Mouse (Mus musculus) CH12.LX (cell line): Measurements from ENCODE around the gene Rims4. TPM values are rescaled to one million over a fixed set of nuclear protein-coding genes. Genes with fewer than 3 reads are reported as not detected.

Experiments
- DNase-seq: peaks from one replicate; pipeline ENCODE4 v3.0.0-alpha.2; 2013; ENCODE audit errors: extremely low read depth
- H3K27ac ChIP-seq: 2 replicates; pipeline ENCODE4 v1.5.1; 2012; ENCODE audit warnings: low read depth, mild to moderate bottlenecking, control low read depth, moderate library complexity; ENCODE audit not compliant: insufficient read depth
- H3K27me3 ChIP-seq: replicated peaks from 2 replicates; pipeline ENCODE3; 2012; ENCODE audit warnings: inconsistent platforms
- H3K36me3 ChIP-seq, 2 experiments: replicated peaks in 1 of 2; 2 replicates each; pipeline versions ENCODE3 to v1.6.1; 2012; ENCODE audit warnings: inconsistent platforms in 1 of 2, low read length in 1 of 2, mild to moderate bottlenecking in 1 of 2, mixed read lengths in 1 of 2, moderate library complexity in 1 of 2; ENCODE audit not compliant: control insufficient read depth in 1 of 2, insufficient read depth in 1 of 2
- H3K4me1 ChIP-seq, 2 experiments: 2 replicates each; pipeline ENCODE4 v1.6.1; 2012; ENCODE audit warnings: inconsistent platforms in 1 of 2, moderate library complexity in 1 of 2; ENCODE audit not compliant: insufficient read depth in 2 of 2, control insufficient read depth in 1 of 2
- H3K4me2 ChIP-seq: 2 replicates; pipeline ENCODE4 v1.6.1; 2012; ENCODE audit warnings: low read depth, mild to moderate bottlenecking, control low read depth; ENCODE audit not compliant: poor library complexity, insufficient read depth, severe bottlenecking
- H3K4me3 ChIP-seq, 3 experiments: fragments of 150-350 bp in 1 of 3; sonication (generic) in 1 of 3; replicated peaks in 1 of 3; 2 replicates each; pipeline versions ENCODE3 to v1.5.1; 2011 to 2012; ENCODE audit warnings: low read depth in 2 of 3, low read length in 2 of 3, mild to moderate bottlenecking in 2 of 3, moderate library complexity in 2 of 3, control low read depth in 1 of 3, improper control_type of control experiment in 1 of 3, inconsistent platforms in 1 of 3, mixed read lengths in 1 of 3; ENCODE audit not compliant: poor library complexity in 1 of 3
- H3K79me2 ChIP-seq: replicated peaks from 2 replicates; pipeline ENCODE4 v1.6.1; 2012; ENCODE audit warnings: mild to moderate bottlenecking, moderate library complexity; ENCODE audit not compliant: control insufficient read depth, poor library complexity, insufficient read depth, severe bottlenecking; ENCODE audit errors: extremely low read depth
- H3K9ac ChIP-seq: 2 replicates; pipeline ENCODE4 v1.6.1; 2012; ENCODE audit warnings: low read depth, mild to moderate bottlenecking, control low read depth, moderate library complexity; ENCODE audit not compliant: insufficient read depth
- H3K9me3 ChIP-seq: replicated peaks from 2 replicates; pipeline ENCODE3; 2012; ENCODE audit warnings: low read length, inconsistent platforms, mixed read lengths
- CTCF ChIP-seq, 2 experiments: IDR thresholded peaks in 1 of 2; conservative IDR thresholded peaks in 1 of 2; 2 replicates each; pipeline ENCODE4 v1.5.1; 2011 to 2012; ENCODE audit warnings: low read depth in 2 of 2, low read length in 2 of 2, improper control_type of control experiment in 1 of 2, inconsistent platforms in 1 of 2, mild to moderate bottlenecking in 1 of 2, moderate library complexity in 1 of 2
- E2F4 ChIP-seq: IDR thresholded peaks from 2 replicates; pipeline ENCODE4 v1.6.1; 2011; ENCODE audit warnings: low read depth, low read length, improper control_type of control experiment; ENCODE audit not compliant: insufficient replicate concordance
- ETS1 ChIP-seq: conservative IDR thresholded peaks from 2 replicates; pipeline ENCODE4 v1.6.1; 2012; ENCODE audit warnings: low read depth, mild to moderate bottlenecking, inconsistent platforms, low read length, improper control_type of control experiment, moderate library complexity
- HCFC1 ChIP-seq: IDR thresholded peaks from 2 replicates; pipeline ENCODE4 v1.6.1; 2012; ENCODE audit warnings: low read depth, mild to moderate bottlenecking, inconsistent platforms, low read length, improper control_type of control experiment
- KAT2A ChIP-seq: IDR thresholded peaks from 2 replicates; pipeline ENCODE4 v1.6.1; 2012; ENCODE audit warnings: low read length, improper control_type of control experiment, inconsistent platforms; ENCODE audit not compliant: insufficient replicate concordance
- MAX ChIP-seq: IDR thresholded peaks from 2 replicates; pipeline ENCODE4 v1.6.1; 2011; ENCODE audit warnings: low read length, improper control_type of control experiment
- MAZ ChIP-seq: IDR thresholded peaks from 2 replicates; pipeline ENCODE4 v1.6.1; 2012; ENCODE audit warnings: low read depth, mild to moderate bottlenecking, inconsistent platforms, low read length, improper control_type of control experiment, moderate library complexity
- MEF2A ChIP-seq: IDR thresholded peaks from 2 replicates; pipeline ENCODE4 v1.6.1; 2014; ENCODE audit warnings: low read depth, mild to moderate bottlenecking, inconsistent platforms, low read length, improper control_type of control experiment, borderline replicate concordance
- NRF1 ChIP-seq: IDR thresholded peaks from 2 replicates; pipeline ENCODE4 v1.6.1; 2014; ENCODE audit warnings: low read depth, mild to moderate bottlenecking, inconsistent platforms, low read length, improper control_type of control experiment, moderate library complexity
- POLR2AphosphoS2 ChIP-seq: IDR thresholded peaks from 2 replicates; pipeline ENCODE4 v1.6.1; 2011; ENCODE audit warnings: low read depth, low read length, improper control_type of control experiment
- RAD21 ChIP-seq: IDR thresholded peaks from 2 replicates; pipeline ENCODE4 v1.6.1; 2011; ENCODE audit warnings: low read depth, mild to moderate bottlenecking, low read length, improper control_type of control experiment, moderate library complexity
- RCOR1 ChIP-seq: conservative IDR thresholded peaks from 2 replicates; pipeline ENCODE4 v1.6.1; 2012; ENCODE audit warnings: low read depth, mild to moderate bottlenecking, inconsistent platforms, low read length, improper control_type of control experiment
- SMC3 ChIP-seq: IDR thresholded peaks from 2 replicates; pipeline ENCODE4 v1.6.1; 2011; ENCODE audit warnings: low read depth, low read length, improper control_type of control experiment
- TBP ChIP-seq: conservative IDR thresholded peaks from 2 replicates; pipeline ENCODE4 v1.6.1; 2011; ENCODE audit warnings: low read depth, low read length, improper control_type of control experiment
- UBTF ChIP-seq: IDR thresholded peaks from 2 replicates; pipeline ENCODE4 v1.6.1; 2012; ENCODE audit warnings: low read depth, mild to moderate bottlenecking, inconsistent platforms, low read length, improper control_type of control experiment, moderate library complexity
- USF1 ChIP-seq: IDR thresholded peaks from 2 replicates; pipeline ENCODE4 v1.6.1; 2014; ENCODE audit warnings: low read depth, mild to moderate bottlenecking, inconsistent platforms, low read length, improper control_type of control experiment
- ZC3H11A ChIP-seq: IDR thresholded peaks from 2 replicates; pipeline ENCODE4 v1.6.1; 2012; ENCODE audit warnings: low read depth, mild to moderate bottlenecking, inconsistent platforms, low read length, improper control_type of control experiment
- ZKSCAN1 ChIP-seq: IDR thresholded peaks from 2 replicates; pipeline ENCODE4 v1.6.1; 2012; ENCODE audit warnings: low read depth, inconsistent platforms, low read length, improper control_type of control experiment, borderline replicate concordance
- dilution Hi-C: fragments of 300-500 bp; cut with MboI; formaldehyde crosslinking; loops from 2 replicates; pipeline ENCODE4 v1.14.3; 2020; ENCODE audit warnings: low sequenced_read_pairs; ENCODE audit not compliant: extremely low pct_unique_long_range_greater_than_20kb, extremely low pct_ligation_motif_present
- in situ Hi-C: fragments of 300-500 bp; cut with MboI; formaldehyde crosslinking; loops from 3 replicates; pipeline ENCODE4 v1.14.3; 2019; ENCODE audit warnings: low sequenced_read_pairs, low pct_ligation_motif_present, low pct_unique_long_range_greater_than_20kb, mixed read lengths
- polyA plus RNA-seq: library from polyadenylated mRNA; unstranded; fragments of >175 nt; gene quantifications from 2 replicates; pipeline ENCODE4 v1.2.1, GENCODE M21; 2012; ENCODE audit warnings: low read depth; ENCODE audit not compliant: insufficient read length
- total RNA-seq, 2 experiments: library from RNA; depleted of rRNA; stranded (reverse); fragments of 300-350 nt in 1 of 2; fragments of >200 nt in 1 of 2; gene quantifications; 2 replicates each; pipeline ENCODE4 v1.2.3; 2012 to 2014

Rims4 gene
- total and polyA plus RNA-seq, 3 experiments = not detected

- H3K27me3 ChIP-seq = peaks cover 81% of the 10 kb centered on the region
- H3K27ac ChIP-seq = no peak overlapping the region
- H3K9ac ChIP-seq = no peak overlapping the region
- H3K9me3 ChIP-seq = no peaks in the 10 kb centered on the region
- H3K36me3 ChIP-seq = no peaks in the 10 kb centered on the region
- H3K4me1 ChIP-seq = peaks cover 0 to 4% of the 10 kb centered on the region in 2 experiments; a peak in 1 of 4 replicates
- in situ Hi-C loops = no loop called here
- no peak overlapping the region for H3K4me2 ChIP-seq
- H3K79me2 ChIP-seq = no peaks in the 10 kb centered on the region
- TF ChIP-seq CTCF (conservative IDR thresholded peaks at IDR 0.05 in 1 of 2, IDR thresholded peaks at IDR 0.05 in 1 of 2; ENCODE audit: low read depth in 2 of 2, low read length in 2 of 2) (peak in 1 of 2 experiments; percentile 22; a peak in 1 of 4 replicates), USF1 (no peak)
- TF ChIP-seq, all 38 proteins: peak for 1
- no peak for DNase-seq
- H3K4me3 ChIP-seq = no peak overlapping the region
- dilution Hi-C loops = no loop called here
These were observed 26.0 kb upstream of the Rims4 start for GRCm38 (mm10) chr2:163944511-163944910.

DNA sequence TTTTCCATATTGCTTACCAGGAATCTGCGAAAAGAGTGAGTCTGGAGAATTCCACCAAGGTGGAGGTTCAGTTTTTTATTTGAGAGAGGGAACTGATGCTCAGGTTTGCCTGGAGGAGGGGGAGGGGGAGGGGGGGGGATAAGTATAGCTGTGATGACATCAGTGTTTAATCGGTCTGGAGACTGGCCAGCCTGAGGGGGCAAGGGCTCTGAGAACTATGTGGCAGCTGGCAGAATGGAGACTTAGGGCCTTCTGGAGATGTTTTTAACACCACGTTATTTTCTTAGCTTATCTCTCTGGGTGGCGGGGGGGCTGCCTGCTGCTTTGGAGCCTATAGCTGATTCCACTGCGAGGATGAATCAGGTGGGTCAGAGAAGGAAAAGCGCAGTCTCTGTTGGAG lies 24.6 kb upstream of the Rims4 start:
- peaks cover 81% of the 10 kb centered on the region for H3K27me3 ChIP-seq
- H3K4me3 ChIP-seq = no peak overlapping the region
- no peak overlapping the region for H3K9ac ChIP-seq
- H3K4me1 ChIP-seq = peaks cover 0 to 4% of the 10 kb centered on the region in 2 experiments; a peak in 1 of 4 replicates
- H3K79me2 ChIP-seq = no peaks in the 10 kb centered on the region
- TF ChIP-seq KAT2A (no peak), POLR2AphosphoS2 (no peak), NRF1 (no peak), MAZ (no peak), MAX (no peak), ETS1 (no peak), MEF2A (no peak), UBTF (no peak), HCFC1 (no peak), ZKSCAN1 (no peak), SMC3 (no peak), RAD21 (no peak), E2F4 (no peak), RCOR1 (no peak), TBP (no peak), ZC3H11A (no peak)
- in situ Hi-C loops = no loop called here
- no peaks in the 10 kb centered on the region for H3K36me3 ChIP-seq
- DNase-seq = no peak
- H3K27ac ChIP-seq = no peak overlapping the region
- dilution Hi-C loops = no loop called here
- H3K9me3 ChIP-seq = no peaks in the 10 kb centered on the region
- no peak overlapping the region for H3K4me2 ChIP-seq
